Comparison of ENCODE assay signal across 10 mouse cellular contexts in the genomic region with DNA sequence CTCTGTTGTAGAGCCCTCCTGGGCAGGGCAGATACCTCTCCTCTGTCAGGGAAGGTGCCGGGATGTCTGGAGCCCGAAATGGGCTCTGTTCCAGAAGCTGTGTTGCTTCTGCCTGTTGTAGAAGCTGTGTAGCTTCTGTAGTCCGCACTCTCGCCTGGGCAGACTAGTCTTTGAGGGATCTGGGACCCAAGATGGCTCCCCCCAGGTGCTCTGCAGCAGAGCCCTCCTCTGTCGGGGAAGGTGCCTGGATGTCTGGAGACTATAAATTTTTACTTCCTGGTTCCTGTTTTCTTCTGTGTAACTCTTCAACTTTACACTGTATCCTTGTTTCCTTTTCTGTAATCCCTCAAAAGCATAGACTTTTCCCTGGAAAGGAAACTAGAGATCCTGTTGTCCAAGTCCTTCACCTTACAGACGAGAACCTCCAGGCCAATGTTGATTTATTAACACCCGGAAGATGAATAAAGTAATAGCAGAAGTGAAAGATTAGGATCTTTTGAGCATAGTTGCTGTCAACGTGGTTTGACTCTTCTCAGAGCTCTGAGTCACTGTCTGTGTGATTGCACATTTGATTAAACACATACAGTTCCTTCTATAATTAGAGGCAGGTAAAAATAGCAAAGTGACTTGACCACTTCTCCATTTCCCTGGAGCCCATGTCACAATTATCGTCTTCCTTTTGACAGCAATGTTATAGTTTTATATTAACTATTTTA.
DNase-seq lines count a peak whose midpoint lies in the region; ATAC-seq and TF ChIP-seq lines count a peak whose summit lies in the region.
"Had no signal": no experiment of that assay in that cellular context is flagged by ENCODE, and none has a peak within 500 bp of the region (broad histone marks: within the 10 kb centered on the region; RNA-seq: fewer than 3 reads in every experiment).

No protein-coding gene starts in this region.

- no peak overlapping the region for H3K4me2 ChIP-seq in lung, postnatal 0 days (replicated peaks; ENCODE audit: low read depth, low read length)
- H3K4me2 ChIP-seq: liver, embryonic 13.5 days had no signal

- no peaks in the 10 kb centered on the region for H3K9me3 ChIP-seq in lung, postnatal 0 days (ENCODE audit: low read length)
- H3K9me3 ChIP-seq: liver, embryonic 13.5 days had no signal

- no peak for TF ChIP-seq CTCF in lung, postnatal 0 days (IDR thresholded peaks at IDR 0.05)
- TF ChIP-seq CTCF in lung, adult 2 months (IDR thresholded peaks at IDR 0.05; ENCODE audit: insufficient read depth, low read length) = no peak
- TF ChIP-seq CTCF in Patski (IDR thresholded peaks at IDR 0.05) = no peak

- no peak overlapping the region for H3K27ac ChIP-seq in lung, postnatal 0 days (ENCODE audit: low read length)
- H3K27ac ChIP-seq: heart, adult 2 months; liver, embryonic 13.5 days had no signal

- H3K4me3 ChIP-seq in lung, postnatal 0 days (ENCODE audit: low read depth, low read length) = no peak overlapping the region
- H3K4me3 ChIP-seq in lung, adult 2 months (replicated peaks; ENCODE audit: extremely low read depth, low read depth, low read length) = no peak overlapping the region
- H3K4me3 ChIP-seq: heart, adult 2 months; liver, embryonic 13.5 days had no signal

- no peaks in the 10 kb centered on the region for H3K27me3 ChIP-seq in lung, postnatal 0 days (replicated peaks; ENCODE audit: insufficient read depth, low read length)
- H3K27me3 ChIP-seq in Patski = no peaks in the 10 kb centered on the region
- H3K27me3 ChIP-seq: liver, embryonic 13.5 days had no signal

- no peak for TF ChIP-seq EP300 in lung, postnatal 0 days (IDR thresholded peaks at IDR 0.05)

- H3K36me3 ChIP-seq in lung, postnatal 0 days (ENCODE audit: insufficient read depth, low read length) = no peaks in the 10 kb centered on the region
- H3K36me3 ChIP-seq: liver, embryonic 13.5 days had no signal

- CTCF ChIA-PET in Patski (lab: Charles Lee) = no interaction called here

- H3K4me1 ChIP-seq in lung, postnatal 0 days (ENCODE audit: insufficient read depth, low read depth, low read length) = no peaks in the 10 kb centered on the region
- no peaks in the 10 kb centered on the region for H3K4me1 ChIP-seq in lung, adult 2 months (ENCODE audit: control insufficient read depth, insufficient read depth, low read length)
- H3K4me1 ChIP-seq: liver, embryonic 13.5 days had no signal

- in situ Hi-C loops in Patski (cut with MboI; ENCODE audit: low pct_unique_long_range_greater_than_20kb) = no loop called here

- no peak for ATAC-seq in lung, postnatal 0 days
- peak; percentile 83 for ATAC-seq in Patski
- ATAC-seq in megakaryocyte-erythroid progenitor cell, adult 5-6 weeks (replicated peaks; ENCODE audit: low FRiP score, low TSS enrichment, poor library complexity, severe bottlenecking) = no peak

- WGBS in lung, postnatal 0 days = 64% methylated on average over 9 of the region's 9 CpGs
- WGBS in lung, adult 2 months = 59% methylated on average over 9 of the region's 9 CpGs

- peak; percentile 18 for DNase-seq in lung, postnatal 0 days (ENCODE audit: low spot score)
- no peak for DNase-seq in lung, adult 2 months
- DNase-seq in CD4-positive, CD25-positive, alpha-beta regulatory T cell, adult 2 months (ENCODE audit: low read depth, low spot score) = peak; percentile 63
- no peak for DNase-seq in Patski (ENCODE audit: low read depth, low spot score)
- peak; percentile 18 for DNase-seq in naive thymus-derived CD4-positive, alpha-beta T cell, adult 2 months (ENCODE audit: low read depth)
- no peak for DNase-seq in embryo, embryonic 11 days
- DNase-seq: liver, embryonic 13.5 days; midbrain, embryonic 14.5 days had no signal

- POLR2A ChIA-PET in Patski (lab: Charles Lee) = interaction anchor here (0.6 kb wide), 1 partner anchor 1041 kb away, joined by 3 read pairs; no protein-coding TSS in a partner anchor

- no peak for TF ChIP-seq POLR2A in lung, adult 2 months (IDR thresholded peaks at IDR 0.05; ENCODE audit: borderline replicate concordance, extremely low read depth, low read depth, low read length)

- H3K9ac ChIP-seq in lung, postnatal 0 days (replicated peaks; ENCODE audit: low read depth) = no peak overlapping the region
- H3K9ac ChIP-seq: liver, embryonic 13.5 days had no signal

Comparison
In these comparisons a context has a peak if more than half of its experiments do, and no peak if none do; other contexts are left out.
1. DNase-seq: peak in lung, postnatal 0 days (single experiment), CD4-positive, CD25-positive, alpha-beta regulatory T cell, adult 2 months (single experiment) and naive thymus-derived CD4-positive, alpha-beta T cell, adult 2 months (single experiment); none in lung, adult 2 months (single experiment), Patski (single experiment) and embryo, embryonic 11 days (single experiment).